Mouse (Mus musculus) lung, postnatal 0 days (tissue): Measurements from ENCODE around the gene Sptb.

Experiments used
- CTCF ChIP-seq: IDR thresholded peaks from 2 replicates; pipeline ENCODE4 v1.5.1; 2016; ENCODE audit warnings: antibody characterized with exemption, mild to moderate bottlenecking
- EP300 ChIP-seq: IDR thresholded peaks from 2 replicates; pipeline ENCODE4 v1.6.1; 2016; ENCODE audit warnings: antibody characterized with exemption, mild to moderate bottlenecking, control low read depth

GRCm38 (mm10) chr12:76710351-76711100, at the start of gene Sptb:
- no peak for TF ChIP-seq EP300
- TF ChIP-seq CTCF: no peak
